Mouse (Mus musculus): ENCODE results near the gene Asxl1. TPM values are rescaled to one million over a fixed set of nuclear protein-coding genes. Genes with fewer than 3 reads are reported as not detected.
A peak's percentile ranks its signal among the peaks of the same experiment; 100 is the strongest.

Gene Asxl1
- total and polyA plus RNA-seq, 3 experiments: 15.2 to 35.5 TPM; not detected in 1

- TF ChIP-seq ZKSCAN1 (IDR thresholded peaks at IDR 0.05; ENCODE audit: low read depth, low read length): no peak
- peak; percentile 13; the same call in 1 of the 2 replicates for TF ChIP-seq GABPA (IDR thresholded peaks at IDR 0.05; ENCODE audit: low read depth, low read length)
- no peak for TF ChIP-seq USF1 (IDR thresholded peaks at IDR 0.05; ENCODE audit: low read depth, low read length)
- TF ChIP-seq KAT2A (conservative IDR thresholded peaks at IDR 0.05; ENCODE audit: low read depth, low read length): no peak
- TF ChIP-seq MAFK (IDR thresholded peaks at IDR 0.05; ENCODE audit: borderline replicate concordance, low read depth, low read length): 0 out of 2 replicates have a peak, but pooled peaks have one; percentile 28
- no peak for TF ChIP-seq MAZ (IDR thresholded peaks at IDR 0.05; ENCODE audit: low read depth, low read length)
- TF ChIP-seq UBTF (IDR thresholded peaks at IDR 0.05; ENCODE audit: borderline replicate concordance, insufficient read depth, low read depth, low read length): no peak
- TF ChIP-seq BHLHE40 (IDR thresholded peaks at IDR 0.05; ENCODE audit: borderline replicate concordance, low read depth, low read length): no peak; the same call in 1 of the 2 replicates
- no peak; the same call in 1 of the 2 replicates for TF ChIP-seq POLR2AphosphoS2 (IDR thresholded peaks at IDR 0.05; ENCODE audit: low read length)
Measured at GRCm38 (mm10) chr2:153342602-153343001, 3.0 kb upstream of the Asxl1 start (continued).

GRCm38 (mm10) chr2:153343191-153343590, 2.4 kb upstream of the Asxl1 start:
- Histone ChIP-seq H3K27me3 (ENCODE audit: control insufficient read depth in 1 of 2, insufficient read depth in 2 of 2, low read length in 2 of 2) (no peaks in the 10 kb centered on the region), H3K9ac (ENCODE audit: control insufficient read depth, low read depth, low read length, poor library complexity, severe bottlenecking) (peak overlapping the region; percentile 13), H3K4me1 (ENCODE audit: control insufficient read depth in 1 of 2, insufficient read depth in 2 of 2, low read length in 2 of 2) (peaks cover 14 to 27% of the 10 kb centered on the region in 2 experiments), H3K79me2 (ENCODE audit: control insufficient read depth, insufficient read depth, low read length, poor library complexity) (peaks cover 24% of the 10 kb centered on the region), H3K4me3 (ENCODE audit: control insufficient read depth in 1 of 2, insufficient read depth in 1 of 2, low read depth in 2 of 2, low read length in 2 of 2) (no peak overlapping the region; a peak in 1 of 4 replicates), H3K9me3 (replicated peaks; ENCODE audit: insufficient read depth, low read length) (no peaks in the 10 kb centered on the region), H3K27ac (ENCODE audit: control insufficient read depth, low read depth, low read length) (peak overlapping the region; percentile 81), H3K36me3 (ENCODE audit: control insufficient read depth in 1 of 2, insufficient read depth in 2 of 2, low read length in 2 of 2) (peaks cover 0 to 34% of the 10 kb centered on the region in 2 experiments; a peak in 2 of 4 replicates)
- peak; percentile 35 for DNase-seq (ENCODE audit: low read depth, low spot score)
- no peak for TF ChIP-seq MEF2A (IDR thresholded peaks at IDR 0.05; ENCODE audit: extremely low read depth, insufficient replicate concordance, low read depth, low read length, poor library complexity, severe bottlenecking)

GRCm38 (mm10) chr2:153345071-153345453, 567 bp upstream of the Asxl1 start:
- Histone ChIP-seq H3K4me1 (ENCODE audit: control insufficient read depth in 1 of 2, insufficient read depth in 2 of 2, low read length in 2 of 2) (peaks cover 23 to 32% of the 10 kb centered on the region in 2 experiments), H3K9ac (ENCODE audit: control insufficient read depth, low read depth, low read length, poor library complexity, severe bottlenecking) (peak overlapping the region; percentile 78), H3K36me3 (ENCODE audit: control insufficient read depth in 1 of 2, insufficient read depth in 2 of 2, low read length in 2 of 2) (peaks cover 2 to 47% of the 10 kb centered on the region in 2 experiments; a peak in 3 of 4 replicates), H3K79me2 (ENCODE audit: control insufficient read depth, insufficient read depth, low read length, poor library complexity) (peaks cover 36% of the 10 kb centered on the region), H3K4me3 (ENCODE audit: control insufficient read depth in 1 of 2, insufficient read depth in 1 of 2, low read depth in 2 of 2, low read length in 2 of 2) (peak overlapping the region; percentile 65 to 69), H3K27me3 (ENCODE audit: control insufficient read depth in 1 of 2, insufficient read depth in 2 of 2, low read length in 2 of 2) (no peaks in the 10 kb centered on the region), H3K27ac (ENCODE audit: control insufficient read depth, low read depth, low read length) (peak overlapping the region; percentile 81), H3K9me3 (replicated peaks; ENCODE audit: insufficient read depth, low read length) (no peaks in the 10 kb centered on the region)
- TF ChIP-seq MAZ (IDR thresholded peaks at IDR 0.05; ENCODE audit: low read depth, low read length): no peak
- peak; percentile 63; the same call in 1 of the 2 replicates for TF ChIP-seq MYB (IDR thresholded peaks at IDR 0.05; ENCODE audit: low read depth, low read length)
- peak in 1 of 2 experiments; percentile 51; a peak in 2 of 4 replicates for TF ChIP-seq EP300 (IDR thresholded peaks at IDR 0.05; ENCODE audit: low read depth in 1 of 2, low read length in 2 of 2)
- peak; percentile 42 for TF ChIP-seq NELFE (IDR thresholded peaks at IDR 0.05; ENCODE audit: low read depth, low read length)
- no peak for TF ChIP-seq UBTF (IDR thresholded peaks at IDR 0.05; ENCODE audit: borderline replicate concordance, insufficient read depth, low read depth, low read length)
- TF ChIP-seq BHLHE40 (IDR thresholded peaks at IDR 0.05; ENCODE audit: borderline replicate concordance, low read depth, low read length): peak; percentile 46; the same call in 1 of the 2 replicates
- 0 out of 2 replicates have a peak, but pooled peaks have one; percentile 1 for TF ChIP-seq TCF12 (IDR thresholded peaks at IDR 0.05; ENCODE audit: low read depth, low read length)
- 0 out of 2 replicates have a peak, but pooled peaks have one; percentile 4 for TF ChIP-seq GATA1 (IDR thresholded peaks at IDR 0.05; ENCODE audit: low read depth, low read length)
- DNase-seq (ENCODE audit: low read depth, low spot score): no peak

All from MEL (cell line).